Mouse (Mus musculus) testis, adult 2 months (tissue): ENCODE measurements at regions not wholly inside any gene's neighbourhood (a gene's known extent, or its start where the extent isn't known, plus 50 kb on each side); places are given as distances from the start of the nearest gene placed in this dataset.

Source experiments
- H3K27ac ChIP-seq: fragments of 200-500 bp; 2 replicates; pipeline ENCODE4 v1.5.1; 2012; ENCODE audit warnings: low read depth, low read length; ENCODE audit not compliant: control insufficient read depth, insufficient read depth
- H3K27me3 ChIP-seq: fragments of 200-500 bp; 2 replicates; pipeline ENCODE4 v1.6.1; 2012; ENCODE audit warnings: mild to moderate bottlenecking, low read length, moderate library complexity; ENCODE audit not compliant: control insufficient read depth, insufficient read depth
- H3K36me3 ChIP-seq: fragments of 200-500 bp; 2 replicates; pipeline ENCODE4 v1.6.1; 2012; ENCODE audit warnings: mild to moderate bottlenecking, low read length; ENCODE audit not compliant: control insufficient read depth, insufficient read depth
- H3K4me1 ChIP-seq: fragments of 200-500 bp; 2 replicates; pipeline ENCODE4 v1.6.1; 2012; ENCODE audit warnings: low read length; ENCODE audit not compliant: control insufficient read depth, insufficient read depth
- H3K4me3 ChIP-seq: fragments of 200-500 bp; 2 replicates; pipeline ENCODE4 v1.5.1; 2012; ENCODE audit warnings: low read depth, mild to moderate bottlenecking, low read length, moderate library complexity, mixed read lengths; ENCODE audit not compliant: control insufficient read depth
- CTCF ChIP-seq: fragments of 200-500 bp; IDR thresholded peaks from 2 replicates; pipeline ENCODE4 v1.5.1; 2012; ENCODE audit warnings: low read depth, mild to moderate bottlenecking, inconsistent platforms, low read length, moderate library complexity; ENCODE audit not compliant: control insufficient read depth, insufficient read depth, insufficient replicate concordance
- POLR2A ChIP-seq: fragments of 200-500 bp; IDR thresholded peaks from 2 replicates; pipeline ENCODE4 v1.6.1; 2012; ENCODE audit warnings: low read depth, mild to moderate bottlenecking, inconsistent platforms, low read length, moderate library complexity; ENCODE audit not compliant: control insufficient read depth

DNA sequence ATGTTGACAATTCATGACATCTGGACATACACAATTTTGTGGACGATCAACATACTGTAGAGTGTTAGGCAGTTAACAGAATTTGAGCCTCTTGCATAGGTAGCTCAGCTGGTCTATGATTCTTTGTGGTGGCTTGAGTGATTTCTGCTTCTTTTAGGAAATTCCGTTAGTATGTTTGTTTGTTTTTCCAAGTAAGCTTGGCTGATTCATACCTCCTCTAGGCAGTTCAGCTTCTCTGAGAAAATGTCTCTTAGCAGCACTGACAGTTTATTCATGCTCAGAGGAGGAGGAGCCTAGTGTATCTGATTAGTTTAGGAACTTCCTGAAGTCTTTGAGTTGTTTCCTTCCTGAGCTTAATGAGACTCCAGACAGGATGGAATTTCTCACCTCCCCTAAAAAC lies 321.7 kb upstream of the A1bg start:
- TF ChIP-seq POLR2A (no peak), CTCF (no peak)
- no peaks in the 10 kb centered on the region for H3K4me1 ChIP-seq
- H3K27ac ChIP-seq: no peak overlapping the region
- no peaks in the 10 kb centered on the region for H3K36me3 ChIP-seq
- no peak overlapping the region for H3K4me3 ChIP-seq
- H3K27me3 ChIP-seq: no peaks in the 10 kb centered on the region

DNA sequence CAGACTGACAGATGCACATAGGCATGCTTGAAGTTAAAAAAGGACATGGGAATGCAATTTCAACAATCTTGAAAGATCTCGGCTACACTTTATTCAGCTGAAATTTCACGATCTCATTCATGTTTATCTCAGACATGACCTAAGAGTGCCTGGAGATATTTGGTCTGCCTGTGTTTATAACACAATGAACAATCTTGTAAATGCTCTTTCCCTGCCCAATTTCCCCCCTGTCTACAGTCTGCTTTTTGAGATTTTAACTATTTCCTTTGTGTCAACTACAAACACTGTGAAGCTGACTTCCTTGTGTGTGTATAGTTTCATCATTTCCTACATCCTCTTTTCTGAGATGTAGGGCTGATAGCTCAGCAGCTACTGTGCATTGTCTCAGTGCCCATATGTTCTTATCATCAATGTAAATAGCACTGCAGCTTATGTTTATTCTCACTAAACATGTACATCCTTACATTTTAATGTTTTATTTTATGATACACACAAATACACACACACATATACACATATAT lies 319.4 kb upstream of the A1bg start:
- Histone ChIP-seq H3K27ac (no peak overlapping the region), H3K27me3 (no peaks in the 10 kb centered on the region), H3K36me3 (no peaks in the 10 kb centered on the region), H3K4me3 (no peak overlapping the region), H3K4me1 (peaks cover 4% of the 10 kb centered on the region)
- TF ChIP-seq CTCF (no peak), POLR2A (no peak)

DNA sequence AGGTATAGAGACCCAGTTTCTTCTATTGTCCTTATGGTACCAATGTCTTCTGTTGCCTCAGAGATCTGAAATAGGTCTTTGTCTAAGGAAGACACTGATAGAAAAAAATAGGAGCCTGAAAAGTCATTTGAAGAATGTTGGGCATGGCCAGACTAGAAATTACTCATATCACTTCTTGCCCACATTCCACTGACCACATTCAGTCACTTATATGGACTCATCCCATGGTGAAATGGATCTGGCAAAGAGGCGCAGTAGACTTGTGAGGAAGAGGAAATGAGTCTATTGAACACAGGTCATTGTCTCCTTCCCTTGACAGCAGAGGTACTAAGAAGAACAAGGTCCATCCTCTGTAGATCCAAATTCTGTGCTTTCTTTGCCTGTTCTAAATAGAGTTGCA lies 318.9 kb upstream of the A1bg start:
- H3K27ac ChIP-seq: no peak overlapping the region
- no peaks in the 10 kb centered on the region for H3K36me3 ChIP-seq
- H3K4me3 ChIP-seq: no peak overlapping the region
- no peaks in the 10 kb centered on the region for H3K27me3 ChIP-seq
- peaks cover 4% of the 10 kb centered on the region for H3K4me1 ChIP-seq
- TF ChIP-seq CTCF (no peak), POLR2A (no peak)

DNA sequence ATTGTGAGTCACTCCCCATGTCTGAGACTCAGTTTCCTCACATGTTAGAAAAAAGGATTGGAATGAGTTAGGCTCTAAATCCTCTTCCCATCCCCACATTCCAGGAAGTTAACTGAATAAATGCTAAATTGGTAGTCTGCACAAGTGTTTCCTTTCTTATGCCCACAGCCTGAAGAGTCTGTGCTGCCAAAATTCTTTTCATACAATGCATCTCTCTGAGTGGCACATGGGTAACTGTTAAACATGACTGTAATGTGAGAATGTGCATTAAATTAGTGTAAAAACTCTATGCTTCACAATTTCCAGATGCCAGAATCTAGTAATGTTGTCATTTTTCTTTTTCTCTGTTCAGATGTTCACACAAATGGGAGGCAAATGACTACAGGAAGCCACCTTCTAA lies 317.5 kb upstream of the A1bg start:
- Histone ChIP-seq H3K27me3 (no peaks in the 10 kb centered on the region), H3K27ac (no peak overlapping the region), H3K4me1 (peaks cover 4% of the 10 kb centered on the region), H3K4me3 (no peak overlapping the region), H3K36me3 (no peaks in the 10 kb centered on the region)
- TF ChIP-seq POLR2A: no peak
- TF ChIP-seq CTCF: no peak

DNA sequence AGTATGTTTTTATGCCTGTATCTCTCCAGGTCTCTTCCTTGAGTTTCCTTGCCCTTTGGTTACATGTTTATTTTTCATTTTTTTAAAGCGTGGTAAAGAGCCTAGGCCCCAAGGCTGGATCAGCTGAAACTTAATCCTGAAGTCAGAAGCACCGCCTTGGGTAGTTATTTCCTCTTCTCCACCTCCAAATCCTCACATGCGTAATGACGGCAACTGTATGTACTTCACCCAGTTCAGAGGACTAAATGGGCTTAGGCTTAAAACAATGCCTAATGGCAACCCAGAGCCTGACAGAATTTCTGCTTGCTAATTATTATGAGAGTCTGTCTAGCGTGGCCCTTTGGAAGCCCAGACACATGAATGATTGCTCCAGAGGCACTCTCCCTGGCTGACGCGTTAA lies 316.6 kb upstream of the A1bg start:
- Histone ChIP-seq H3K4me3 (no peak overlapping the region), H3K4me1 (peaks cover 4% of the 10 kb centered on the region), H3K27ac (no peak overlapping the region), H3K36me3 (no peaks in the 10 kb centered on the region), H3K27me3 (no peaks in the 10 kb centered on the region)
- no peak for TF ChIP-seq CTCF
- no peak for TF ChIP-seq POLR2A

DNA sequence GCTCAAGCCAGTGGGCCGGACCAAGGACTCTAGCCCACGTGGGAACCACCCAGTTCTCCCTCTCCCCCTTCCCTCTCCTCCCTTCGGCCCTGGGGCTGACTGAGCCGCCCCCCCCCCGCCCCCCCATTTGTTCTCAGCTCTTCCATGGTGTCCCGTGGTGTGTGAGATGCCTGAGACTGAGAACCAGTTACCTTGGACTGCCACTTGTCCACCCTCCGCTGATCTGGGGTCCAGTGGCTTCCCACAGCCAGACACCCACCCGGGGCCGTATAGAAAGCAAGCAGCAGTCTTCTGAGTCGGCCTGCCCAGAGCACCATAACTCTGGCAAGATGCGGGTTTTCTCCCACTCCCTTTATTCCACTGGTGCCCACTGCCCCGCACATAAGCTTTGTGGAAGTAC lies 316.2 kb upstream of the A1bg start:
- H3K36me3 ChIP-seq: no peaks in the 10 kb centered on the region
- H3K4me1 ChIP-seq: peaks cover 4% of the 10 kb centered on the region
- no peak overlapping the region for H3K27ac ChIP-seq
- H3K27me3 ChIP-seq: no peaks in the 10 kb centered on the region
- TF ChIP-seq CTCF (no peak), POLR2A (no peak)
- H3K4me3 ChIP-seq: no peak overlapping the region; the same call in 1 of the 2 replicates

DNA sequence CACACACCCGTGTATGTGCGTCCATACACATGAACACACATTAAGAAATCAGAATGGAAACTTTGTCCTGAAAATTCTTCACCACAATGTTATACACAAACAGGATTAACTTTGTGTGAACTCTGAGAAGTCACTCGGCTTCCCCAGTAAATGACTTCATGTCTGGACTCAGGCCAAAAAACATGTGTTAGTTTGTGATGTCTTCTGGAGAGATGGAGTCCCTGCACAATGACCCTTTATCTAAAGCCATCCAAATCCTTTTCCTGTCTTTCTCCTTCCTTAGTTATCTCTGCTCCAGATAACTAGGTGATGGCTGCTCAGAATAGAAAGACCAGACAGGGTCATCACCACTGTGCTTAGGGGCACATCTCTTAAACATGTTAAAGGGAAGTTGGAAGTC lies 306.8 kb upstream of the A1bg start:
- Histone ChIP-seq H3K36me3 (no peaks in the 10 kb centered on the region), H3K27me3 (no peaks in the 10 kb centered on the region), H3K27ac (no peak overlapping the region), H3K4me1 (no peaks in the 10 kb centered on the region), H3K4me3 (no peak overlapping the region)
- no peak for TF ChIP-seq POLR2A
- TF ChIP-seq CTCF: no peak

DNA sequence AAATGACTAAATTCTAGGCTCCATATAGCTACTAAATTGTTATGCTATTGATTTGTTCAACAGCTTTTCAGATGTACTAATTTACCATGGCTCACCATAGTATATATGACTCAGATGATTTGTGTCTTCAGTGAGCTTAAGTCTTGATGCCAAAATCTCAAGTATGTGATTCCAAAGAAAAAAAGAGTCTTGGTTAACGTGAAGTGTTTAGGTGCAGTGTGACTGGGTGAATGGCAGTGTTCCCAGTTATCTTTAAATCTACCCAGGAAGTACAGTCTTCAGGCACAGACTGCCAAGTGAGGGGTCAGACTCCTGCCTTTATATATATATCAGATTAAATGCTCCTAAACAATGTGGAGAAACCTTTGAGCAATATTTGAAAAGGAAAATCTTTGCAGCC lies 300.1 kb upstream of the A1bg start:
- Histone ChIP-seq H3K4me1 (no peaks in the 10 kb centered on the region), H3K27ac (no peak overlapping the region), H3K36me3 (no peaks in the 10 kb centered on the region), H3K27me3 (no peaks in the 10 kb centered on the region), H3K4me3 (no peak overlapping the region)
- TF ChIP-seq POLR2A: no peak
- TF ChIP-seq CTCF: no peak
